Mouse (Mus musculus) activated CD4-positive, CD25-positive, alpha-beta regulatory T cell, adult 4 months (primary cell): ENCODE results near the gene Pgap3. TPM values are rescaled to one million over a fixed set of nuclear protein-coding genes. Genes with fewer than 3 reads are reported as not detected.

Experiments
- ATAC-seq: one replicate; pipeline ENCODE4 v1.8.0; 2017
- polyA plus RNA-seq, 2 experiments: library from polyadenylated mRNA; unstranded; fragments of 100-300 nt; shearing (Covaris generic); gene quantifications; one replicate each; pipeline ENCODE4 v1.2.1; 2017

The Pgap3 gene
- 1 to 10 TPM; 3.3 to 4.0 TPM for polyA plus RNA-seq

DNA sequence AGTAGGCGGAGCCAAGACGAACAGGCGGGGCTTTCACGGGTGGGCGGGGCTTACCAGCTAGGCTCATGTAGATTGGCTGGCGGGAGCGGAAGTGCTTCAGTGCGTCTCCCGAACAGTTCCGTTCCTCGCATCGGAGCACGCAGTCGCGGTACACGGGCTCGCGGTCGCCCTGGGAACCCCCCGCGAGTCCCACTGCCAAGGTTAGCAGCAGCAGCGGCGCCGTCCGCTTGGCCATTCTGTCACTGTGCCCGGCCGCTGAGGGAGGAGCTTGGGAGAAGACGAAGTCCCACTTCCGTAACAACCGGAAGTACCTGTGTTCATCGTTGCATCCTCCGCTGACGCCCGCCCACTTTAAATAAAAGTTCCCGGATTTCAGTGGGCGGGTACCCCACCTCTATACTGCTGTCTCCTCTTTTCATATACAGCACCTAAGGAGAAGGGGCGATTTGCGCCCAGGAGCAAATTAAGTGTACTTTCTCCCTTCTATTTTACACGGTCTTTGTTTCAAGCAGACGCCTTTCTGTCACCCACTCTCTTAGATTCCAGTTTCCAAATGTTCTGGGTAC, at the start of gene Pgap3:
Pgap3 (minus strand) TSS at position 330 of the 566 bp plus-strand sequence.
- peak; percentile 93 for ATAC-seq

DNA sequence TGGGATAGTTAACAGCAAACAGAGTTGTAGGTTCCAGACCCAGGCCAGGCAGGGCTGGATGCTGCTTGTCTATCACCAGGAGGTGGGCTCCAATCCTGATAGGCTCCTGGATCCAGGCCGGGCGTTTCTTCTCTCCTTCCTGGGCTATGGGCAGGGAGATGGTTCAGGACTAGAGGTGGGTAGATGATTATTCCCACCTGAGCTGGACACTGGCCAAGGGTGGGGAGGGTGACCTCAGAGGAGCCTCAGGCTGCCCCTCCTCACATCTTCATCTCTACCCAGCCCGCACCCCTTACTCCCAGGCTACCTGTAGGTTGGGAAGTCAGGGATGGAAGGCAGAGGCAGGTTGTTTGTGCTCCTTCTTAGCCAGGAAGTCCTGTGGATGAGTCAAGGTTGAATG, 49.1 kb upstream of the Pgap3 start:
- ATAC-seq, result no peak

DNA sequence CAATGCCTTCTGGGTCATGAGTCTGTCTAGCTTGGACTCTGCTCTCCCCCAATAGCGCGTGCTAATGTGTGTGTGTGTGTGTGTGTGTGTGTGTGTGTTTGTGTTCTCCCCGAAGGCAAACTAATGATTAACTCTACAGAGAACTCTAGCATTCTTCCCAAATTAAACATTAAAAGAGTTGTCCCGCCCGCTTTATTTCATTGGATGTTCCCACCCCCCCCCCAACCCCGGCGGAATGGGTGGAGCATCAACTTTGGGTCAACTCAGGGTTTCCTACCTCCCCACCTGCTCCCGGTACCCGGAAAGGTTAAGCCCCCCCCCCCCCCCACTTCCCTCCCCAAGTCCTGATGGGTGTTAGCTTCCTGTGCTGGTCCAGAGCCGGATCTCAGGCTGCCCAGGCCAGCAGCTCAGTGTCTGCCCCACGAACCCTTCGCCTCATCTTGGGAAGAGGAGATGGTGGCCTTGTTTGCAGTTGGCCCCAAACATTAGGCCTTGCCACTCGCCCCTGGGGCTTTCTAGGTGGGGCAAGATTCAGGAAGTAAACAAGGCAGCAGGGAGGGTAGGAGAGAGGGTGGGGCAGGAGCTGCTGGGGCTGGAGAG, 48.0 kb upstream of the Pgap3 start:
- ATAC-seq, result no peak

DNA sequence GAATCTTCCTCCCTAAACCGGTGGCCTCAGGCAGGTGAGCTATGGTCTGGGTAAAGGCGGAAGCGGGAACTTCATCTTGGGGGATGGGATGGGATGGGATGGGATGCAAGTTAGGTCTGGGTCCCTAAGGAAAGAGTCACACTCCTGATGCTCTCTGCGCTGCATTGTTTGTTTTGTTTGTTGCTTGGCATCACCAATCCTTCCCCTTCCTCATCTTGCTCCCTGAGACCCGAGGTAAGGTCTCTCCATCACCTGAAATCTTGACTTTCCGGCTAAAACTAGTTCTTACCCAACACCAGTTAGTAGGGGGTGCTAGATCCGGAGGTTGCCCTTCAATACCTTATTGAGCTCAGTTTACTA, 47.2 kb upstream of the Pgap3 start:
- ATAC-seq, result no peak

DNA sequence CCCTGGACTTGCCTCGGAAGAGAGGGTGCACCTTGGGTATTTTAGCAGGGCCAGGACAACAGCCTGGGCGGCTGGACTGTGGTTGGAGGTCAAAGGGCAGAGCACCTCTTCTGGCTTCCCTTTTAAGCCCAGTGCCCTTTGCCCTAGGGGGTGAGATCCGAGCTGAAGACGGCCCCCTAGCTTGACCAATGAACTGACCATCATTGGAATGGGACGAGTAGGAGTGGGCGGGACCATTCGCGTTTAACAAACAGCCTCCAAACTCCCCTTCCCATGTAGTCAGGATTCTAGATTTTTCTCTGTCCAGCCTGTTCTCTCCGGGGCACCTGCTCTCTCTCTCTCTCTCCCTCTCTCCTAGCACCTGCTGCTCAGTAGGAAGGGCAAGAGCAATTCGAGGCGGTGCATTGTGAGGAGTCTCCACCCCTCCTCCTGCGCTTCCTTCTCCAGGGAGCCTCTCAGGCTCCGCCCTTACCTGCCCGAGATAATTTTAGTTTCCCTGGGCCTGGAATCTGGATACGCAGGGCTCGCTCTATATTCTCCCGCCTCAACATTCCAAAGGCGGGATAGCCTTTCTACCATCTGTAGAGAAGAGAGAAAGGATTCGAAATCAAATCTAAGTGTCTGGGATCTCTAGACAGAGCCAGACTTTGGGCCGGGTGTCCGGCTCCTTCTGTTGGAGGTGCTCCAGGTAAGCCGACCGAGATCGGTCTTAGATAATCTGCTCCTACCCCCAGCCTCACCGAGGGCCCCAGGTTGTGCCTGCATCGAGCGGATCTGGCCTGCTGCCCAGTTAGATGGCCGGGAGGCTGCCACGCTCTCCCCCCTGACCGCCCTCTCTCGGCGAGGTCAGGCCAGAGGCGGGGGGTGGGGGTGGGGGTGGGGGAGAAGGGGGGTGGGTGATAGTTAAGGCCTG, 46.5 kb upstream of the Pgap3 start:
- no peak for ATAC-seq

DNA sequence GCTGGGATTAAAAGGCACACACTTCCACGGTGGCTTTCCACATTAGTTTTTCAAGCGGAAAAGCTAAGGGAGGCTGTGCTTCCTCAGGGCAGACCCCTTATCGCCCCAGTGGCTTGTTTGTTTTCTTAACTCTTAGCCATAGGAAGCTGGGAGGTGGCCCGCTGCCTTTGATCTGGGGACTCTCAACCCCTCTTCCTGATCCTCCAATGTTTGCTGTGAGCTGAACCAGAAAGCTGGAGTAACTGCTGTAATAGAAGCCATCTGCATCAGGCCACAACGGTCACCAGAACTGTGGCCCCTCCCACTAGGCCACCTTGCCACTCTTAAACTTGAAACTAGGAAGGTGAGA, 45.9 kb upstream of the Pgap3 start, which contains the start of gene Grb7:
Grb7 (plus strand) TSS at position 182 of the 349 bp plus-strand sequence.
- no peak for ATAC-seq

DNA sequence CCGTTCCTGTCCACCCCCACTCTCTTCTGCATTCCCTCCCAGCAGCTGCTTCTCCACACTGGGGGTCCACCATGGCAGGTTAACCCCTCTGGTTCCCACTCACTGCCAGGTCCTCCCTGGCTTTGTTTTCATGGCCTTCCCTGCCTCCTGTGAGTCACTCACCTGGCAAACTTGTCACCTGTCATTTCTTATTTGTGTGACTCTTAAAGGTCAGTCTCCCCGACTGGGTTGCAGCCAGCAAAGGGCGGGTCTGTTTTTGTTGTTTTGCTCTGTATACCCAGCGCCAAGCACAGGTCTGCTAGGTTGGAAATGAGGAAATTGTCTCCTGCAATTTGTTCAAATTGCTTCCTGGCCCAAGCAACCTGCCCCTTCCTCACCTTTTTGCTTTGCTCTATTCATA, 45.4 kb upstream of the Pgap3 start:
- no peak for ATAC-seq

DNA sequence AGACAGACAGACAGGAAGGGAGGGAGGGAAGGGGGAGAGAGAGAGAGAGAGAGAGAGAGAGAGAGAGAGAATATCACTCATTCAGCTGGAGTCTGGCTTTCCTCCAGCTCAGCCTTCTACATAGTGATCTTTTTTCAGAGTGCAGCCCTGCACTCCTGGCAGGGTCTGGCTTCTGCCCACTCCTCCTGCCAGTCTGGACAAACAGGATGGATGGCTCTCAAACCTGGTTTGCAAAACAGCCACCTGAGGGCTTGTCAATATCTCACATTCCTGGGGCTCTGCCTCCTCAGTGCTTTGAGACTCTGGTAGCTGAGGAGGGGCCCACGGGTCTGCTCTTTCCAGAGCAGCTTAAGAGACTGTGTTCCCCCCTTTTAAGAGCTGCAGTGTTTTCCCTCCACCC, 44.9 kb upstream of the Pgap3 start:
- no peak for ATAC-seq

DNA sequence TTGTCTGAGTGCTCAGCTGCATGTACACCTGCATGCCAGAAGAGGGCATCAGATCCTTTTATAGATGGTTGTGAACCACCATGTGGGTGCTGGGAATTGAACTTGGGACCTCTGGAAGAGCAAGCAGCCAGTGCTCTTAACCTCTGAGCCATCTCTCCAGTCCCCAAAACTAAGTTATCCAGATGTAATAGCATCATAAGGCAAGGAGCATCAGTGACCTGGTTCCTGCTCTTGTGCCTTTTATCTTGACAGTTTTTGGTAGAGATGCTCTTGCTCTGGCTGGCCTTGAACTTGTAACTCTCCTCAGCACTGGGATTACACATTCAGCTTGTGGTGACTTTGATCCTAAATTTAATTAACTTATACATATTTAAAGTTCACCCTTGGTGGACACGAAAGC, 43.4 kb upstream of the Pgap3 start:
- no peak for ATAC-seq

DNA sequence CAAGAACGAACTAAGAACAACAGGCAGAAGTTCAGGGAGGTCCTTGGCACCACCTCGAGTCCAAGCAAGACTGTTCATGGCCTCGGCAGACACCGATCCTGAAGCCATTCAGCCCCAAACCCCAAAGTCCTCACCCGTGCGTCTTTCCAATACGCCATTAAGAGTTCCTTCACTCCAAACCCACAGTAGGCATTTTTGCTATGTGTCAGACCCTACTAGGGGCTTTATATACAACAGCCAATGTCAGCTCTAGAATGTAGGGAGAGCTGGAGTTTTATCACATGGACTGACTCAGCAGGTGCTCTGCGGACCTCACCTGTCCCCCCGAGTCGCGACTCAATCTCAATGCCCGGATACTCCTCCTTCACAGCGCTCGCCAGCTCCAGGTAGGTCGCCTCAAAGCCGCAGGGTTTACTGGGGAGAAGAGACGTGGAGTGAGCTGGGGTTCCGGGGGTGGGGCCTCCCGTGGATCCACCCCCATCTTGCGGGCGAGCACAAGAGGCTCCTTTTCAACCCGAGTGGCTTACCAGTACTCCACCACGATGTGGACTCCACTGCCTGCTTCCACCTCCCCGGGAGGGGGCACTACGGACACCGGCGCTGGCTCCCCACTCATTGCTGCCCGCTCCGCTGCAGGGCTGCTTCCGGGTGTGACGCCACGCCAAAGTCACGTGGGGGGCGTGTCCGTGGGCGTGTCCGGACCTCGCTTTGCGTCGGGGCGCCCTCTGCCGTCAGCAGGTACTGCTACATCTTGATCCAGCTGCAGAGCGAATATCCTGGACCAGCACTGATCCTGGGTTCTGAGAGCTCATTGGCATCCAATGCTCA, 38.3 kb upstream of the Pgap3 start, which contains the start of gene Mien1:
Mien1 (minus strand) TSS at position 661 of the 828 bp plus-strand sequence.
- peak; percentile 84 for ATAC-seq

DNA sequence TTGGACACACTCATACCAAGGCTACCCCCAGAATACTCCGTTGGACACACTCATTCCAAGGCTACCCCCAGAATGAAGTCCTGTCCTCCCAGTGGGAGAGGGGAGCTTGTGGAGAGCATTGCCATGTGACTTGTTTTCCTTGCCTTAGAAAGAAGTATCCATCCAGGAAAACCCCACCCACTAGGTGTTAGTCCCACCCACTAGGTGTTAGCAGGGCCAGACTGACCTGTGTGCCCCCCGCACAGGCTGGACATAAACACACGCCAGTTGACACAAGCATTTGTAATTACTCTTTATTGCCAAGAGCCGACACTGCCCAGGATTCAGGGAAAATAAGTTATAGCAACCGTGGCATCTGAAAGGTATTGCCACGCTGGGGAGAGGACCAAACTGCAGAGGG, 37.2 kb upstream of the Pgap3 start:
- ATAC-seq, result no peak

DNA sequence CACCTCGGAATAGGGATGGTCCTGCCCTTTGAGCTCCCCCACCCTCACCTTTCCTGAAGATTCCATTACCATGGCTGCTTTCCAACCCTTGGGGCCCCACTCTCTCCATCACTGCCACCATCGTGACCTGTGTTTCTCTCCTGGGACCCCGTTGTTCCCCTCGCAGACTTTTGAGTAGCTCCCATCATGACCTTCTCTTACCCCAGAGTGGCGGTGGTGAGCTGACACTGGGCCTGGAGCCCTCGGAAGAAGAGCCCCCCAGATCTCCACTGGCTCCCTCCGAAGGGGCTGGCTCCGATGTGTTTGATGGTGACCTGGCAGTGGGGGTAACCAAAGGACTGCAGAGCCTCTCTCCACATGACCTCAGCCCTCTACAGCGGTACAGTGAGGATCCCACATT, 35.4 kb upstream of the Pgap3 start:
- no peak for ATAC-seq

DNA sequence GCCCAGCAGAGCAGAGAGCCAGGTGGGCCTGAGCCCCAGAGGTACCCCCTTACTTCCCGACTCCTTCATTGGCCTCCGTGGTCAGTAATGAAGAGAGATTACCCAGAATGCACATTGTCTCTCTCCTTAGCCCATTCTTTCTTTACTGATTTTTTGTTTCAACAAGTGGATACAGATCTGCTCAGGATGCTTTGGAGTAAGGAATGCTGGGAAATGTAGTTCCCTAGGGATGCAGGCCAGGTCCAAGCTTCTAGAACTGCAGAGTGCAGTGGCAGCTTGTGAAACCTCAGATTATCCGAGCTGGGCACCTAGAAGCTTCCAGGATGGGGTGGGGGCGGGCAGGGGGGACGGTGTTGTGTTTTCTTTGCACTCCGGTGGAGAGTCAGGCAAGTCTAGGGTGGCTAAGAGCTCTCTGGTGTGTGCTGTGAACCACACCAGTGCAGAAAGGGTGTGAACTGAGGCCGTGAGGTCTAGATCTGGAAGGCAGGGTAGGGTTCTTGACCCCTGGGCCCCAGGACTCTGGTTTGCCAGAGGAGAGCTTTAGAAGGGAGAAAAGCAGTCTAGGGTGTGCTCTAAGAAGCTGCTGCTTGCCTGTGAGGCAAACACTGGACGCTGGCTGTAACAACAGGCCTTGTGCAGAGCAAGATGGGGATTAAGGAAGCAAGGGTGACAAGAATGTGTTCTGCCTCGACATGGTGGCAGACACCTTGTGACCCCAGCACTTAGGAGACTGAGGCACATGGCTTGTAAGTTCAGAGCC, 31.6 kb upstream of the Pgap3 start:
- no peak for ATAC-seq

DNA sequence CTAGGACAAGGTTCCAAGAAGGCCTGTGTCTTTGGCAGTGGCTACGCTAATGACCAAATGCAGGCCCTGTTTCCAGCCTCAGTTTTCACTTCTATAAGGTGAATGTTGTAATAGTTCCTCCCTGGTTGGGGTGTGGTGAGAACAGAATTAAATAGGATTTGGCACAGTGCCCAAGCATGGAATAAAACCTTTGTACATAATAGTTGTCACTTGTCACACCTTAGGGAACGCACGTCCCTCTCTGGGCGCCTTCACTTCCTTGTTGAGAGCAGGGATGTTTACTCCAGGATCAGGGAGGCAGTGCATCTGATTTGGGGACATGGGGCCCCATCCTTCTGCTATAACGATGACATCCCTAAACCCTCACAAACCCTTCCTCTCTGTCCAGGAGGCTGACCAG, 28.1 kb upstream of the Pgap3 start:
- no peak for ATAC-seq

DNA sequence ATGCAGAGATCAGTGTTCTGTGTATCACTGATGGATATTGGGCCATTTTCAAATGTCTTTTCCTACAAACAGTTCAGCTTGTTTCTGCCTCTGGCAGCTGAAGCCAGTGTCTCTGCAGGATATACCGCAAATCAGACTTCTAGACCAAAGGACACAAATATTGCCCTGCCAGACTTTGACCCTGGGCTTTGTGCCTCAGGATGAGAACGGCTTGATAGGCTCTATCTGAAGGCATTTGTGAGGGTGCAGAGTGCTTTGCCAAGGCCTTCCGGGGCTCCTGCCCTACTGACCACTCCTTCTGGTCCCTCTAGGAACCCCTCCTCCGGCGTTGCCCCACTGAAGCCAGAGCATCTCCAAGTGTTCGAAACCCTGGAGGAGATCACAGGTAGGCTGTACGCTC, 26.3 kb upstream of the Pgap3 start:
- no peak for ATAC-seq

DNA sequence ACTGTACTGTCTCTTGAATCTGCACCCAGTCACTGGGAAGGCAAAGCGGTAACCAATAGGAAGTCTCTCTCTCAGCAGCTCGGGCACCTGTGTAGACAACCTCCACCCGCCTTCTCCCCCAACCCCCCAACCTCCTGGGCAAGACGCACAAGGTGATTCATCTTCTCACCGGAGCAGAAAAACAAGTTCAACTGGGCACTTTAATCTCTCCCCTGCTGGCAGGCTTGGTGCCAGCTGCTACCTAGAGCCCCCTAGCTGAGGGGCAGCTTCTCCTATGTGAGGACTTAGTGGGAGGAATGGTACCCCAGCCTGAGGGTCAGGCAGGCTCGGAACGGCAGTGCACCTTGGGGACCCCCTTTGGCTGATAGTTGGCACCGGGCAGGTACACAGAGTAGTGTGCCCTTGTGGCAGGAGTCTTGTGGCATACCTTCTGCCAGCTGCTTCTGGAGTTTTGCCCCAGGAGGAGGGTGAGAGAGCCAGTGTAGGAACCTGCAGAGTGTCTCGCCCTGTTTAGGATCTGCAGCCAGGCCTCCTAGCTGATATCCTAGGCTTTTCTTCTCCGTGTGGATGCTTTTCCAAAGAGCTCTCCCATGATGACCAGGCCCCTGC, 18.8 kb upstream of the Pgap3 start:
- no peak for ATAC-seq

DNA sequence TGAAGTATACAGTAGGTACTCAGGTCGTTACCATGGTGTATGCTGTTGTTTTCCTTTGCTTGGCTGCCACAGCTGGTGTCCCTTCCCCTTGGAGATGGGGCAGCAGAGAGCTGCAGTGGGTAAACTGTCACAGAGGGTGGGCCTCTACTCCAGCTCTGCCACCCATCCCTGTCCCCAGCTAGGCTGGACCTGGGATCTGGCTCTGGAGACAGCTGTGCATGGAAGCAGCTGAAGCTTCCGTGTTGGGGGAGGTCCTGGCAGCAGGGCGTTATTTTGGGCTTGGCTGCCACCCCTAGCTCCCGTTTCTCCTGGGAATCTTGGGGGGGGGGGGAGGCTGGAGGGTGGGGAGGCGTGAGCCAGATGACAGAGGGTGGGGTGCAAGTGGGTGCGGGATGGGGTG, 18.0 kb upstream of the Pgap3 start:
- no peak for ATAC-seq

DNA sequence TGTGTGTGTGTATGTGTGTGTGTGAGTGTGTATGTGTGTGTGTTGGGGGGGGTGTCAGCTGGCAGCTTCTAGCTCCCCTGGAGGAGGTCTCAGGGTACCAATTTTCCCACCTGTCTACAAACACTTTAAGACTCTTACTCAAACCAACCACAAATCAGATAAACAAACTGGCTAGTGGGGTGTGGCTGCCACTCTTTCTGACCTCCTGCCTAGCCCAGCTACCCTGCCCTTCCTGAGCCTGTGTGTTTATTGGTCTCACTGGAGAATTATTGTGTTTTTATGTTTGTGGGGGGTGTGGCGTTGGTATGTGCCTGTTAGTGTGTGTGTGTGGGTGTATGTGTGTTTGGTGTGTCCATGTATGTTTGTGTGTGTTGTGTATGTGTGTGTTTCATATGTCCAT, 16.8 kb upstream of the Pgap3 start:
- no peak for ATAC-seq

DNA sequence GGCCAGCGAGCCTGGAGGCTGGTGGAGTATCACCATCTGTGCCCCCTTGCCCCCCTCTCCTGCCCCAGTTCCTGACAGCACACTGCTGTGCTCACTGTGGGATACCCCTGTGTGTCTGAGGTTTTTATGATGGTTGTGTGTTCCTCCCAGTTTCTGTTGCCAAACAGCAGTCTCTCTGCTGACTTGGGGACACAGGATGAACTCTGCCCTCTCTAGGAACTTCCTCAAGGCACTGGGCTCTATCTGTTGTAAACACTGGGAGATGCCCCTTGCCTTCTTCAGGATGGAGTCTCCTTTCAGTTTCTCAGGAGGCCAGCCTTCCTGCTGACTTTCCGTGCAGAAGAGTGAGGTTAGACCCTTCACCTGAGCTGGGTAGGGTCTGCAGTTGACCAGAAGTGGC, 13.9 kb upstream of the Pgap3 start:
- no peak for ATAC-seq

DNA sequence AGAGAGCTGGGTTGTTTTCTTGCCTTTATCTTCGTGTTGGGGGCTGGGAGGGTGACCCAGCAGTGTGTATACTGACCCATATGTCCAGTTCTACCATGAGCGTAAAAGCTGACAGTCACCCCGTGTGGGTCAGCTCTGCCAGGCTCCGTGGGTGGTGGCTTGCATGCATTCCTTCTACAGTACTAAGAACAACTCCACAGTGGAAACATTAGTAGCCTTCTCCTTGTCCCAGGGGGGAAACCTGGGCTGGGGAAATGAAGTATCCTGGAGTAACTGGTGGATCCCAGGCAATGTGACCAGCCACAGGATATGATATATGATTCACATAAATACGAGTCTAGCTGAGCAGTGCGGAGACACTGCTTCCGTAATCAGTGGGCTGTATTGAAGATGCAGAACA, 13.4 kb upstream of the Pgap3 start:
- ATAC-seq, result no peak

DNA sequence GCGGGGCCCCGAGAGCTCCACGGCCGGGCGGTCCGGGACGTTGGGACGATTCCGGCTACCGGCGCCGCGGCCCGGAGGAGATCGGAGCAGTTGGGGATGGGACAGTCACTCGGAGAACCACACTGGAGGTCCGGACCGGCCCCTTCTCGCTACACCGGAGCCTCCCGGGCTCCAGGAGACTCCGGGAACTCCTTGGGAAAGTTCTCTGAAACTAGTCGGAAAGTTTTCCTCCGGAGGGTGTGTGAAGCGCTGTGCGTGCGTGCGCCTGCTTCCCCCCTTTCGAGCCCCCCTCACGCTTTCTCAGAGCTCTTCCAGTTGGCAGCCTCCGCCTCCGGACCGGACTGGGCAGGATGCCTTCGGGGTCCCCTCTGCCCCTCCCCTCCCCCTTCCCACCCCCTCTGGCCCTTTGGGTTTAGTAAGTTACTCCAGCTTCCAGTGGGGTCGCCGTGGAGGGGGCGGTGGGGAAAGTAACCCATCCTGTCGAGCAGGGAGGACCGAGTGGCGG, 12.6 kb upstream of the Pgap3 start:
- ATAC-seq, result no peak
